Mouse (Mus musculus): ENCODE measurements around the gene 4930442H23Rik.

- TF ChIP-seq EP300 (IDR thresholded peaks at IDR 0.05; ENCODE audit: low read depth) (peak; percentile 35; the same call in 1 of the 2 replicates), CTCF (IDR thresholded peaks at IDR 0.05; ENCODE audit: low read depth) (no peak)
Observed at GRCm38 (mm10) chr10:81134181-81134587, 49.5 kb downstream of the 4930442H23Rik start.

Data from liver, postnatal 0 days (tissue).